Mouse (Mus musculus): ENCODE measurements around the gene Nsmce3.

The Nsmce3 gene

GRCm38 (mm10) chr7:64872743-64873241, at the start of gene Nsmce3:
Nsmce3 (minus strand) TSS chr7:64872997.
- peak; percentile 97 for DNase-seq (ENCODE audit: low read depth)

- no peak for DNase-seq (ENCODE audit: low read depth)
Measured at GRCm38 (mm10) chr7:64921189-64921588, 48.4 kb upstream of the Nsmce3 start.

DNA sequence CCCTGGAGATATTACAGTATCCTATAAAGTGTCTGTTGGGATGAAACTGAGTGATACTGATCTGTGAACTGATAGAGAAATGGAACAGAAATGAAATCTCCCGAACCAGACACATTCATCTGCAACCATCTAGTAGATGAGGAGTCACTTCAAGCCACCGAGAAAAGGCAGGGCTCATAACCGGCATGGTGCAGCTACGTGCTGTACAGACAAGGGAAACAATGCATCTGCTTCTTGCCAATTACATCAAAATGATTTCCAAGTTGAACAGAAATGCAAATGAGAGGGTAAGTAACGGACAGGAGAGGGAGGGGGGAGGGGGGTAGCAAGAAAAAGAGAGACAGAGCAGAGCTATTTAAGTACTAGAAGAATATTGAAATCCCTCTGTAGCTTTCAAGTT, 47.9 kb upstream of the Nsmce3 start:
- no peak for DNase-seq (ENCODE audit: low read depth)

GRCm38 (mm10) chr7:64916654-64917053, 43.9 kb upstream of the Nsmce3 start:
- DNase-seq (ENCODE audit: low read depth), result no peak

DNA sequence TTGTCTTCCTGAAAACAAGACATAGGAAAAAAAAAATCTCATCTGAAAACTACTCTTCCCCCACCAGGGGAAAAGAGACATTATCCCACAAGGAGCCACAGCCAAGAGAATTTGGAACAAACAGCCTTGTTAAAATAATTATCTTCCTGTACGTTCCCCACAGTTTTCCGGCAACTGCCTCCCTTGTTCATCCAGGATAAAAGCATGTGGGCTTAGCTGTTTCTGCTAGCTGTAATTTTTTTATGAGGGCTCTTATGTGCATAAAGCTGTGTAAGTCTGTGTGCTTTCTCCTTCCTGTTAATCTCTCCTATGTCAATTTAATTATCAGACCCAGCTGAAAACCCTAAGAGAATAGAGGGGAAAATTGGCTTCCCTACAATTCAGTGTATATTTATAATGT, 42.3 kb upstream of the Nsmce3 start:
- DNase-seq (ENCODE audit: low read depth), result no peak

- DNase-seq (ENCODE audit: low read depth), result no peak
Measured at GRCm38 (mm10) chr7:64911945-64912344, 39.1 kb upstream of the Nsmce3 start.

GRCm38 (mm10) chr7:64910208-64910607, 37.4 kb upstream of the Nsmce3 start:
- DNase-seq (ENCODE audit: low read depth), result no peak

GRCm38 (mm10) chr7:64906955-64907354, 34.2 kb upstream of the Nsmce3 start:
- DNase-seq (ENCODE audit: low read depth), result no peak

DNA sequence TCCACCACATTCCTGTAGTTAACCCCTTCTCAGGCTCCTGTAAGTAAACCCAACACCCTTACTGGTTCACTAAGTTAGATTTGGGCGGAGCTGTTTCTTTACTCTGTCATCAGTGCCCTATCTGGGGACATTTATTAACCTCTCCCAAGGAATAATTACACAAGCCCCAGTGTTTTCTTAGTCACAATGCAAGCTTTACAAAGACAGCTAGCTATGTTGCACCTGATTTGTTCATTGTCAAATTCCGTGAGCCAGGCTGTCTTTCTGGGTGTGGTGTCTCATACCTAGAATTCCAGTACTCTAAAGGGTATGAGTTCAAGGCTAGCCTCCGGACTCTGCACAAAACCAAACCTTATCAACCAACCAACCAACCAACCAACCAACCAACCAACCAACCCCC, 32.7 kb upstream of the Nsmce3 start:
- DNase-seq (ENCODE audit: low read depth), result no peak

DNA sequence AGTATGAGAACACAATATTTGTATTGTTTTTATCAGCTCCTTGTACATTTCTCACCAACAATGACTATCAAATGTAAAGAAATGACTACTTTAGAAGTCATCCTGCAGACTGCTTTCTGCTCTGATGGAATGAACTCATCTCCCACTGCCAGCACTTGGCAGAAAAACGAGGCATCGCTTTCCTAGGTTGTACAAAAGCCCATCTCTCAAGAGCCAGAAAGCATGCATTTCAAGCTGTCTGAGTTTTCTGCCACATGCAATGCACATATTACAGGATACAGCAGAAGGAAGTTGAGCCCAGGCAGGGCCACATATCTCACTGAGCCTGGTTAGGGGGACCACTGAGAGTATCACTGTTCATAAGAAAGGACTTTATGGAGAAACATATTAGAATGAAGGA, 27.5 kb upstream of the Nsmce3 start:
- no peak for DNase-seq (ENCODE audit: low read depth)

DNA sequence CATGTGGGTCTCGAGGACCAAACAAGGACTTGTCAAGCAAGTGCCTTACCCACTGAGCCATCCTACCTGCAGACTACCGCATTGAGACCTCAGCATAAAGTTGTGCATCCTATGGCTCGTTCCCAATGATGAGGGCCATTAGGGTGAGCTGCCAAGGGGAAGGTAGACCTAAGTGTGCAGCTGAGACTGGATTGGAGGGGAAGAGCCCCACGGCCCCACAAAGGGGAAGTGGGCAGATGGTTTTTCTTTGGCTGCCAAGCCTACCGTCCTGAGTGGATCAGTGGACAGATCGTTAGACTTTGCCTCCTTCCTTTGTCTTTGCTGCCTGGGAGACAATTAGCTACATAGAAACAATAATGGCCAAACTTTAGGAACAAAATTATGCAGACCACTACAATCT, 23.8 kb upstream of the Nsmce3 start:
- no peak for DNase-seq (ENCODE audit: low read depth)

GRCm38 (mm10) chr7:64895685-64896101, 22.9 kb upstream of the Nsmce3 start:
- DNase-seq (ENCODE audit: low read depth), result no peak

DNA sequence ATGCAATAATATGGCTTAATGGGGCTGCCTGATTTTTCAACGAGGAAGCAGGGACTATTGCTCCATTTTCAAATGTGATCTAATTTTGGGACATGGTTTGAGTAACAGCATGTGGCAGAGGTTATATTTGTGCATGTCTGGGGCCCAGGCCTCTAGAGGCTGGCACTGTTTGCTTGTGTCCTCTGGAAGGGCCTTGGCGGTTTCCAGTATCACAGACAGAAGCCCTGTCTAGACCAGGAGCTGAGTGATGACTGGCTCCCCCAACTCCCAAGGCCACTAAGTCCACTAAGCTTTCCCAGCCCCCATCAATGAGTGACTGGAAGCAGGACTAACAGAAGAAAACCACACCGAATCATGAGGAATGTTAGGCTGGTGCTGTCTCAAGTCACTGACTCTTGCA, 18.3 kb upstream of the Nsmce3 start:
- DNase-seq (ENCODE audit: low read depth), result no peak

DNA sequence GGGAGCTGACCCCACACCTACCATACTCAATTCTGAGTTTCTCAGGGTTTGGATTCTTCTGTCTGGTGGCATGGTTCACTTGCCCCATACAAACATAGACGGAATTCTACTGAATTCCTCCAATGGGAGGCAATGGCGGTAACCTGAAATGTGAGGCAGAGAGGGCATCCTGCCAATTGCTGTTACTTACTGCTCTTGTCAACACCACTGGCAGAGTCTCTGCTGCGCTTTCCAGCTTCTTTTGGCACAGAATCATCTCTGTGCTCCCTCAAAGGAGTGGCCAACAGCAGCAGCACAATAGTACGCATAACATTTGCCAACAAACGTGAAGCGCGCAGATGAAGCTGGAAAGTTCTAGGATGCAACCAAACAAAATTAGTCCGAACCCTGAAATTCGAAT, 17.1 kb upstream of the Nsmce3 start:
- DNase-seq (ENCODE audit: low read depth), result no peak

GRCm38 (mm10) chr7:64884187-64884862, 11.5 kb upstream of the Nsmce3 start:
- DNase-seq (ENCODE audit: low read depth), result no peak

DNA sequence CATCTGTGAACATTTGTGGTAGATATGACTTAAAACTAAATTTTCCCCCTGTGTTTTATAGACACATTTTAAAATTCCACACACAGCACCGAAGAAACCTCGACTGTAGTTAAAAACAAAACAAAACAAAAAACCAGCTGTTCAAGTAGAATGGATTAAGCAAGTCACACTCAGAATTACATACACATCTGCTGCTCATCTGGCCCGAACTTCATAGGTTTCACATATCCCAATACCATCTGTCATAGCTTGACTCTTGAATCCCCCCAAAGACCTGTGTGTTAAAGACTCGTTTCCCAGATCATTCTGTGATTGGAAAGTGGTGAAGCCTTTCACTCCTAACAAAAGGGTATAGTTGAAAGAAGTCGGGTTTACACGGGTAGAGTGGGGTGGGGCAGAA, 9.4 kb upstream of the Nsmce3 start:
- no peak for DNase-seq (ENCODE audit: low read depth)

- DNase-seq (ENCODE audit: low read depth), result no peak
Measured at GRCm38 (mm10) chr7:64881387-64881786, 8.6 kb upstream of the Nsmce3 start.

DNA sequence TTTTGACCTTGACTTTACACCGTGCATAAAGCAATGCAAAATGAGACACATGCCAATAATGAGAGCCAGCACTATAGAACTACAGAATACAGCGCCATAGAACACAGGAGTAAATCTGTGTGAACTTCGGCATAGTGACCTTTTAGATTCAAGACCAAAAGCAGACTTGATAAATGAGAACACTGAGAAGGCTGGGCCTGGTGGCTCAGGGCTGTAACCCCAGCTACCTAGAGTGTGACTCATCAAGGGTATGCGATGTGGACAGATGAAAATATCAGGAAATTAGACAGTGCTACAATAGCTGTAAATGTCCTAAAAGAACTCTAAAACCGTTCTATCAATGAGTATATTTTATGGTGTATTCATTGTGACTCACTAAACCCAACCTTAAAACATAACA, 7.6 kb upstream of the Nsmce3 start:
- no peak for DNase-seq (ENCODE audit: low read depth)

GRCm38 (mm10) chr7:64874941-64875340, 2.1 kb upstream of the Nsmce3 start:
- DNase-seq (ENCODE audit: low read depth), result no peak

GRCm38 (mm10) chr7:64873266-64873665, 469 bp upstream of the Nsmce3 start:
- no peak for DNase-seq (ENCODE audit: low read depth)

- no peak for DNase-seq (ENCODE audit: low read depth)
Measured at GRCm38 (mm10) chr7:64871987-64872742, 632 bp downstream of the Nsmce3 start.

GRCm38 (mm10) chr7:64869549-64870065, 3.2 kb downstream of the Nsmce3 start:
- DNase-seq (ENCODE audit: low read depth), result no peak

DNA sequence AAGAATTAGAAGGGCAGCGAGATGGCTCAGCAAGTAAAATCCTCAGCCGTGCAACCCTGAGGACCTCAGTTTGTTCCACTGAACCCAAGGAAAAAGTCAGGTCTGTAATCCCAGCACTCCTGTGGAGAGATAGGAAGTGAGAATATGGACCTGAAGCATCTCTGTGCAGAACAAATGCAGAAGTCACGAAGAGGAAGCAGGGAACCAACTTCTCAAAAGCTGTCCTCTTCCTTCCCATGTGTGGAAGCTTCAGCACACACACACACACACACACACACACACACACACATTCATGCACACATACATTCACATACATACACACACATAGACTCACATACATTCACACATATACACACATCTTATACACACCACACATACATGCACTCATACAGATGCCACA, 9.3 kb downstream of the Nsmce3 start:
- DNase-seq (ENCODE audit: low read depth), result no peak
